Mouse (Mus musculus): ENCODE measurements around the gene Slc29a1.

The Slc29a1 gene

DNA sequence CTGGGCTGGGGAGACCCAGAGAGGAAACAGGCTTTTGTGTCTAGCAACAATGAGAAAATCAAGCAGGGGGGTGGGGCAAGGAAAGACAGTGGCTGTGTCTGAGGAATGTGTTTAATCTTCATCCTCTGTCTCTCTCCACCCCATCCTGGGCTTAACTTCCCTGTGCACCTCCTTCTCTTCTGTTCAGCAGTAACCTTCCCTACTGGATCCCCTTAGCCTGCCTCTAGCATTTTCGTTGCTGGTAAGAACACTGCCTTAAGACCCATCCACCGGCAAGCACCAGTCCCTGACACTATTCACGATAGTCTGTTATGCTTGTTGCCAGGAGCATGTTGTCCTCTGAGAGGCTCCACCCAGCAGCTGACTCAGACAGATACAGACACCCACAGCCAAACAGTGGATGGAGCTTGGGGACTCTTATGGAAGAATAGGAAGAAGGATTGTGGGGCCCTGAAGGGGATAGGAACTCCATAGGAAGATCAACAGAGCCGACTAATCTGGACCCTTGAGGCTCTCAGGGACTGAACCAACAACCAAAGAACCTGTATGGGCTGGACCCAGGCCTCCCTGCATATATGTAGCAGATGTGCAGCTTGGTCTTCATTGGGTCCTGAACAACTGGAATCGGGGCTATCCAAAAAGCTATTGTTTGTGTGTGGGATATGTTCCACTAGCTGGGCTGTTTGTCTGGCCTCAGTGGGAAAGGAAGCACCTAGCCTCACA lies 10.9 kb upstream of the Slc29a1 start:
- no peak for DNase-seq (ENCODE audit: low read depth)

GRCm38 (mm10) chr17:45608396-45608795 lies 9.0 kb upstream of the Slc29a1 start:
- DNase-seq (ENCODE audit: low read depth) = no peak

GRCm38 (mm10) chr17:45606992-45607879 lies 7.8 kb upstream of the Slc29a1 start:
- DNase-seq (ENCODE audit: low read depth) = no peak

GRCm38 (mm10) chr17:45602984-45603383 lies 3.6 kb upstream of the Slc29a1 start:
- no peak for DNase-seq (ENCODE audit: low read depth)

DNA sequence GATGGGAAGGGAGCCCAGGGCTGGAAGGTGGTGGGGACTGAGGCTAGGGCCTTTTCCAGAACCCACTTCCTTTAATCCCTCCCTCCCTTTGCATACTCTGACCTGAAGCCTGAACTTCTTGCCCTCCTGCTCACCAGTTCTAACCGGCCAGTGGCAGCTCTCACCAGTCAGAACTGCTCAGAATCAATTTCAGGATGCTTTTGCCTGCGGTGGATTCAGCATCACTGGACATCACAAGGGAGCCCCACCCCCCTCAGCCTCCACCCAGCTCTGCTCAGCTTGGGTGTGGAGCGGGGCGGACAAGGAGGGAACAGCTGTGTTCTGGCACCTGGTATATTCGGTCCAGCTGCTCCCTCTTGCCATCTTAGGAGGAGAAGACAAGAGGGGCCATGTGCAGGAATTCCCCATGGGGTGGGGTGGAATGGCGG lies 2.5 kb upstream of the Slc29a1 start, which contains the start of gene Mymx:
TSS of gene Mymx (minus strand) at position 226 of the 428 bp plus-strand sequence.
- DNase-seq (ENCODE audit: low read depth) = no peak

DNA sequence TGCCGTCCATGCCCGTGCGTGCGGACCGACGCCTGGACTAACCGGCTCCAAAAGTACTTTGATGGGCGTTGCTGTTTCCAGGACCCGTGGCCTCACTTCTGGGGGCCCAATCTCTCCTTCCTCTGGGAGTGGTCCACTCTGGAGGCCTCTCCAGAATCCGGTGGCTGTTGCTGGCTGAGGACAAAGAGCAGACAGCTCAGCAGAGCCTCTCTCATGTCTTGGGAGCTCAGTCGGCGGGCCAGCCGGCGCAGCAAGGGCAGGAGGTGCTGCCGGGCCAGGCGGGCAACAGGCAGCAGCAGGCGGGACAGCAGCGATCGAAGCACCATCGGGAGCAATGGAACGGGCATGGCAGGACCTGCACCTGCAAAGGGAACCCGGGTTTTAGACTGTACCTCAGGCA lies 1.9 kb upstream of the Slc29a1 start:
- no peak for DNase-seq (ENCODE audit: low read depth)

- DNase-seq (ENCODE audit: low read depth) = no peak
These were observed 861 bp upstream of the Slc29a1 start for GRCm38 (mm10) chr17:45600267-45600666.

DNA sequence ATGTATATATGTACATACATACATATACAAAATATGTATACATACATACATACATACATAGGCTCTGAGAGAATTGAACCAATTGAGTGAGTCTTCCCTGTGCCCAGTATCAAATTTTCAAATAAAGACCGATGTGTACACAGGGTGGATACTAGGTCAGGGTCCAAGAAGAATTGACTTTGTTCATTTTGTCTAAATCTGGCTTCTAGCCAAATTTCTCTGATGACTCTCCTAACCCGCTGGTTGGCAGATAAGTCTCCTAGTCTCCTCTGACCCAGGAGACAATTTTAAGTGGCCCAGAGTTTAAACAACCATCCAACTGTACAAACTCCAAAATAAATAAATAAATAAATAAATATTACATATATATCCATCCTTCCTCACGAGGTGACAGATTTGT lies 515 bp downstream of the Slc29a1 start:
- no peak for DNase-seq (ENCODE audit: low read depth)

- DNase-seq (ENCODE audit: low read depth) = no peak
These were observed 1.0 kb downstream of the Slc29a1 start for GRCm38 (mm10) chr17:45598376-45598775.

DNA sequence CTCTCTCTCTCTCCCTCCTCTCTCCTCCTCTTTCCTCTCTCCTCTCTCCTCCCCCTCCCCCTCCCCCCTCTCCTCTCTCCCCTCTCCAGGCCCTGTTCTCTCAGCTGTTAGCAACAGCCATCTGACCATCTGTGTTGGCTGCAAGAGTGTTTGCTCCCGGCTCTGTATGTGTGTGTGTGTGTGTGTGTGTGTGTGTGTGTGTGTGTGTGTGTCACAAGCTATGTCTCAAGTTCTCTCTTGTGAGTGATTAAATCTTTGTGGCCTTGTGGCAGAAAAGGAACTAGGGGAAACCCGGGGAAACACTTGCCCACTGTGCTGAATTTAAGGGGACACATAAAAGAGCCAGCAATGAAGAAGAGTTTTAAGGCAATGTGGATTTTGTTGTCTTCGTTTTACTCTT lies 1.6 kb downstream of the Slc29a1 start:
- peak; percentile 46 for DNase-seq (ENCODE audit: low read depth)

DNA sequence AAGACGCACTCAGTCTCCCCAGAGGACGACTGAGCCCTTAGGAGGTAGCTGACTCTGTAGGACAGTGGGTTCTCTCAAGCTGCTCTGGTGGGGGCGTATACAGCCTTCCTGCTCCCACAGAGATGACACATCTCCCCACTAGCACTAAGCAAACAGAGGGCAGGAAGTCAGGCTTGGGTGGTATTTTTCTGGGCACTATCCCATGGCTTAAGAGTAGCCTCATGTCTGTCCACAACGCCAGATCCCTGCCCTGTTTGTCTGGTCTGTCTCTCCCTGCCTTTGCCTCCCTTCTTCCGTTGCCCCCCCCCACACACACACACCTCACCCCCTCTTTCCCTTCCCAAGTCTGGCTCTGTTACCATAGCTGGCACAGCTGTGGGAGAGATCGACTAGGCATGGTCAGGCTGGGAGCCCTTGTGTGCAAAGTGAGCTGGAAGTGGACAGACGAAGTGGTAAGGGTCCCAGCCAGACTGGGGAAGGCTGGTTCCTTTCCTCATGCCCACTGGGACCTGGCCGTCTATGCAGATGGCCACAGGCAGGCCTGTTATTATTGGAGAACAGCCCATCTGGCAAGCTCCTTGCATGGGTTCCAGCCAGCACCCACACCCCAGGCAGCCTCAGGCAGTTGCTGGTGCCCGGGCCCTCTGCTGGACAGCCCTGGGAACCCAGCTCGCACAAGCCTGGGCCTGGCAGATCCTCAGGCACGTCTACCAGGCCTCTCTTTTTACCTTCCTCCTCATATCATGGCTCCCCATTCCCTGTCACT lies 2.6 kb downstream of the Slc29a1 start:
- peak; percentile 93 for DNase-seq (ENCODE audit: low read depth)

GRCm38 (mm10) chr17:45595736-45596390 lies 3.5 kb downstream of the Slc29a1 start:
- DNase-seq (ENCODE audit: low read depth) = peak; percentile 23

GRCm38 (mm10) chr17:45594881-45595735 lies 4.3 kb downstream of the Slc29a1 start:
- peak; percentile 28 for DNase-seq (ENCODE audit: low read depth)

DNA sequence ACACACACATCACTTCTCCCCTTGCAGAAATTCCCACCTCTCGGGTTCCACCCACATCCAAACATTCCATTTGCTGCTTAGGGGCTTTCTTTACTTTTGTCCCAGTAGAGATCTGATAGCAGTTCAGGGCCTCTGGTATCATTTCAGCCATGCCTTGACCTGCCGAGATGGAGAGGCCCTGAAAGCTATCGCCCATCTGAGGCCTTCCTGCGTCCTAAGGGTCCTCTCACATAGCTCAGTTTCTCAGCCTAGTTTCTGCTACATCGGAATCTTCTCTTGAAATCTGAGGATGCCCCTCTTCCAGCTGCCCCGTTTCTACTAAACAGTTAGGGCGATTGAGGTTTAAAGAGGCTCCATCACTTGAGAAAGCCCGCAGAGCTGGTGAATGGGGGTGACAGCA lies 5.2 kb downstream of the Slc29a1 start:
- no peak for DNase-seq (ENCODE audit: low read depth)

DNA sequence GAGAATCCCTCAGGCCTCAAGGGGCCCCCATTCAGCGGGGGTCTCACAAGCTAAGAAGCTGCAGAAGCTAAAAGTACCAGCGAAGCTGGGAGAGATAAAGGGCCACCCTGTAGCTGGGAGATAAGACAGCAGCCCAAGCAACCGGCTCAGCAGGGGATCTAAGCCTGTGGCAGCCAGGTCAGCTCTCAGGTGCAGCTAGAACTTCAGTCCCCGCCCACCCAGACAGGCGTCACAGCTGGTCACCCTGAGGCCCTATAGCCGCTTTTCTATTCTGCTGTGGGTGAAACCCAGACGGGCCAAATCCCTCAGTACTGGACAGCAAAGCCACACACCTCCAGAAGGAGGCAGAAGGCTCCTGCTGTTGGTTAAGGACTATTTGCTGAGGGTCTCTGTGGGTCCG lies 5.9 kb downstream of the Slc29a1 start:
- no peak for DNase-seq (ENCODE audit: low read depth)

DNA sequence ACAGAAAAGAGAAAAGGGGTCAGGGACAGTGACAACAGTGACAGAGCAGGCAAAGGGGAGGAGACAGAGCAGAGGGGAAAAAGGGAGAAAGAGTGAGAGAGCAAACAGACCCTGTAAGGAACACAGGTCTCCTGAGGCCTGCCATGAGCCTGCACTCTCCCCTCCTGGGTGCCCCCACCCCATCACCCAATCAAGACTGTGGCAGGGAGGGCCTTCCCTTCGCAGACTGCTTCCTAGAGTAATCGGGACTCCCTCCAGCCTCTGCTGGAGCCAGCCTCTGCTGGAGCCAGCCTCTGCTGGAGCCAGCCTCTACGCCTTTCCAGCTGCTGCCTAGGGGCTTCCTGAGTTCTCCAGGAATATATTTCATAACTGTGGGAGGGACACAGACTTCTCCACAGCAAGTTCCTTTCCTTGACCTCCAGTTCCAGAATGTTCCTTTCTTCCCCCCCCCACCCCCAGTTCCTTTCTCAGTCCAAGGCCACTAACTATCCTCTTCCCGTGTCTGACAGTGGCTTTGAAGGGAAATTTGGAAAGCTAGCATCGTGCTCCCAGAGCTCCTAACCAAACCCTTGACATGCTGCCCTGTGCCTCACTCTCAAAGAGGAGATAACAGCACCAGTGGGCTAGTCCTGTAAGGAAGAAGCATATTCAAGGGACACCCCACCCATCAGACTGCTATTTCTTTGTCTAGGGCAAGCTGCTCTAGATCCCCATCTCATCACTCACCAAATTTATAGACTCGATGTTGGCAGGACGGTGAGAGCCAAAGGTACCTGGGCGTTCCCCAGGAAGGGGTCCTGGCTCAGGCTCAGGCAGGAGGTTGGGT lies 6.6 kb downstream of the Slc29a1 start:
- no peak for DNase-seq (ENCODE audit: low read depth)

DNA sequence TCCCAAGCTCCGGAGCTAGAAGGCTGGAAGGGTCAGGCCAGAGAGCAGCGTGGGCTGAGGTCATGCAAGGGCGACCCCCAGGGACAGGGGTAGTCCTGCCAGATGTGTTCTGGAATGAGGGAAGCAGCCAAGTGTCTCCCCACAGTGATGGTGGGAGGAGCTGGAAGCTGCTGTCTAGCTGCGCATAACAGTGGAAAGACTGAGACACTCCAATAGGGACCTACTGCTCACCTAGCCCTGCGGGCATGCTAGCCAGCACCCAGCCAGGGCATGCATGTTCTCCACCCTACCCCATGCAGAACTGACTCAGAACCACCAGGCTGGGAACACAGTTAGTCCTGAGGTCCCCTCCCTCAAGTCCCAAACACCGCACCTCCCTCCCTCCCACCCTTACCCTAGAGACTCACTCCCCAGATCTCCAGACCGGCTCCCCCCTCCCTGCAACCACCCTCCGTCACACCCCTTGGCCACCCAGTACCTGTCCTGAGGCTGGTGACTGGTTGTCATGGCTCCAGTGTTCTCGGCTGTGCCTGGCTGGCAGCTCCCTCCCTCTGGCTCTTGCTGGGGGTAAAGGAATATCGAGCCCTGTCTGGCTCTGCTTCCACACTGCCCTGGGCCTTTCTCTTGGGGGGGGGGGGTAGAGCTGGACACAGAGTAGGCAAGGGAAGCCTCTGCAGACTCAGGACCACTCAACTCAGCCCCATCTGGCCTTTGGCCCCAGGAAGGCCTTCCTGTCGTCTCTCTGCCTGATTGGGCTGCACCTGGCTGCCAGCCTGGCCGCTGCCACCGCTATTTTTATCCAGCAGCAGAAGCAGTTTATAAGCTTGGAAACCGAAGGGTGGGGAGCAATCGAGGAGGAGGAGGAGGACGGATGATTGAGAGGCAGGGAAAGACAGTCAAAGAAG lies 7.5 kb downstream of the Slc29a1 start:
- DNase-seq (ENCODE audit: low read depth) = no peak

DNA sequence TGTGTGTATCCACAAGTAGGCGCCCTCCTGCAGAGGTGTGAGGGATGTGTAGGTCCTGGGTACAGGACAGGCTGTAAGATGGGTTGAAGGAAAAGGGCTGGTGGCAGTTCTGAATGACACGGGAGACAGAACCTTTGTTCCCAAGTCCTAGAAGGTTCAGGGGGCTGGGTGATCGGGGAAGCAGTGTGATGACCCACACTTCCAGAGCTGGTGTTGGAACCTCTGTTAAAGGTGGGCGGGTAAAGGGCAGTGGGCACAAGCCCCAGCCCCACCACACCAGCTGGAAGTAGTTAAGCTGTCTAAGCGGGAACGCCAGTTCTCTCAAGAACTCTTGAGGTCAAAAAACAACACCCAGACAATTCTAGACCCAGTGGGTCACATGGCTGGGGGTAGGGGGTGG lies 9.0 kb downstream of the Slc29a1 start:
- DNase-seq (ENCODE audit: low read depth) = no peak

DNA sequence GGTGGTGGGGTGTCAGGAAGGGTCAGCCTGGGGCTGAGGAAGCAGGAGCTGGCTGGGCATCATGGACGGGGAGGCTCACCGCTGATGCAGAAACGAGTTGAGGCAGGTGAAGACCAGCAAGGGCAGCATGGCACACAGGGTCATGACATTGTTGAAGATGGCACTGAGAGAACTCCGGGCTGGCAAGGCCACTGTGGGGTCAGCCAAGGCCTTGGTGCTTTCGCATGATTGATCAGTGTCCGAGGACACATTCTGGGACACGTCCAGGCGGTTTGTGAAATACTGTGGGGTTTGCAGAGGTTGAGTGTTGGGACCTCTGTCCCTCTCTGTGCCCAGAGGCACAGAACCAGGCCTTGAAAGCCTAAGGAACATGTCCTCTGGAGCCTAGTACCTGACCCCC lies 9.6 kb downstream of the Slc29a1 start:
- DNase-seq (ENCODE audit: low read depth) = no peak

Data from fibroblast of lung, adult 2 months (primary cell).